Mouse (Mus musculus) testis, adult 2 months (tissue): ENCODE measurements around the gene Gga3. TPM values are rescaled to one million over a fixed set of nuclear protein-coding genes. Genes with fewer than 3 reads are reported as not detected.
A peak's percentile ranks its signal among the peaks of the same experiment; 100 is the strongest.

ENCODE experiments used
- H3K27ac ChIP-seq: fragments of 200-500 bp; 2 replicates; pipeline ENCODE4 v1.5.1; 2012; ENCODE audit warnings: low read depth, low read length; ENCODE audit not compliant: control insufficient read depth, insufficient read depth
- H3K27me3 ChIP-seq: fragments of 200-500 bp; 2 replicates; pipeline ENCODE4 v1.6.1; 2012; ENCODE audit warnings: mild to moderate bottlenecking, low read length, moderate library complexity; ENCODE audit not compliant: control insufficient read depth, insufficient read depth
- H3K36me3 ChIP-seq: fragments of 200-500 bp; 2 replicates; pipeline ENCODE4 v1.6.1; 2012; ENCODE audit warnings: mild to moderate bottlenecking, low read length; ENCODE audit not compliant: control insufficient read depth, insufficient read depth
- H3K4me1 ChIP-seq: fragments of 200-500 bp; 2 replicates; pipeline ENCODE4 v1.6.1; 2012; ENCODE audit warnings: low read length; ENCODE audit not compliant: control insufficient read depth, insufficient read depth
- H3K4me3 ChIP-seq: fragments of 200-500 bp; 2 replicates; pipeline ENCODE4 v1.5.1; 2012; ENCODE audit warnings: low read depth, mild to moderate bottlenecking, low read length, moderate library complexity, mixed read lengths; ENCODE audit not compliant: control insufficient read depth
- CTCF ChIP-seq: fragments of 200-500 bp; IDR thresholded peaks from 2 replicates; pipeline ENCODE4 v1.5.1; 2012; ENCODE audit warnings: low read depth, mild to moderate bottlenecking, inconsistent platforms, low read length, moderate library complexity; ENCODE audit not compliant: control insufficient read depth, insufficient read depth, insufficient replicate concordance
- POLR2A ChIP-seq: fragments of 200-500 bp; IDR thresholded peaks from 2 replicates; pipeline ENCODE4 v1.6.1; 2012; ENCODE audit warnings: low read depth, mild to moderate bottlenecking, inconsistent platforms, low read length, moderate library complexity; ENCODE audit not compliant: control insufficient read depth
- polyA plus RNA-seq: library from polyadenylated mRNA; depleted of rRNA; stranded (reverse); fragments of >200 nt; gene quantifications from 2 replicates; pipeline ENCODE4 v1.2.3, GENCODE M21; 2012

Gga3 gene
- polyA plus RNA-seq, 1 experiment: 19.8 TPM

- H3K36me3 ChIP-seq: no peaks in the 10 kb centered on the region
- no peaks in the 10 kb centered on the region for H3K27me3 ChIP-seq
- H3K4me1 ChIP-seq: peaks cover 2% of the 10 kb centered on the region
- TF ChIP-seq CTCF: peak; percentile 30; the same call in 1 of the 2 replicates
- TF ChIP-seq POLR2A: no peak
- H3K4me3 ChIP-seq: no peak overlapping the region
- H3K27ac ChIP-seq: no peak overlapping the region
Measured at GRCm38 (mm10) chr11:115631505-115631890, 27.6 kb upstream of the Gga3 start.

DNA sequence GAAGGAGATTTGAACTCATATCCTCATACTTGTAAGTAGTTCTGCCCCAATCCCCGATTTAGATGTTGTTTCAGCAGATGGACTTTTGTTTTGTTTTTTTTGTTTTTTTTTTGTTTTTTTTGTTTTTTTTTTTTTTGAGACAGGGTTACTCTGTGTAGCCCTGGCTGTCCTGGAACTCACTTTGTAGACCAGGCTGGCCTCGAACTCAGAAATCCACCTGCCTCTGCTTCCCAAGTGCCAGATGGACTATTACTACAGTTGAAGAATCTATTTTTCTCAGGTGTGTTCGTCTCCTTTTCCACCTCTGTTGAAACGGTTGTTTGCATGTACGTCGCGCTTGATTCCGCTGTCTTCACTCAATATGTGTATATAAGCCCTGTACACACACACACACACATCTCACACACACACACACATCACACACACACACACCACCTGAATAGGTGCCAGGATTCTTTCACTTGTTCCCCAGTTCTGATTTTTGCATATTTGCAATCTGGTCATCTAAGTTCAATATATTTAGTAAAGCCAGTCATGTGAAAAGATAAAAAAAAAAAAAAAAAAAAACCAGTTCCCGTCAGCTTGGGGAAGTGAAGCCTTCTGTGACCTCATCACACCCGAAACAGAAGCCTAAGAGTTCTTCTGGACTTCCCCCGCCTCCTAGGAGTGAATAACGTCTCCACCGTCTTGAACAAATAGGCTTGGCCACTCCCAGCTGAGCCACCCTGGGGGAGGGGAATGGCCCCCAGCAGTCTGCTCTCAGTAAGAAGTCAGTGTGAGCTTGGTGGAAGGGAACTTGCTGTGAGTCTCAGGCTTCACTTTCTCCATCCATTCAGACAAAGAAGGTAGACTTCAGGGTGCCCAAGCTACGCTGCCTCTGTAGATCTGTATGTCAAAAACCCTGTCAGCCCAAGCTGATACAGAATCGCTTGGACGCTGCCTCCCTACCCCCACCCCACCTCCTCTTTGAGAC, 27.0 kb upstream of the Gga3 start:
- Histone ChIP-seq H3K4me3 (no peak overlapping the region), H3K27me3 (no peaks in the 10 kb centered on the region), H3K36me3 (no peaks in the 10 kb centered on the region), H3K4me1 (peaks cover 2% of the 10 kb centered on the region), H3K27ac (no peak overlapping the region)
- TF ChIP-seq CTCF: no peak
- TF ChIP-seq POLR2A: no peak

DNA sequence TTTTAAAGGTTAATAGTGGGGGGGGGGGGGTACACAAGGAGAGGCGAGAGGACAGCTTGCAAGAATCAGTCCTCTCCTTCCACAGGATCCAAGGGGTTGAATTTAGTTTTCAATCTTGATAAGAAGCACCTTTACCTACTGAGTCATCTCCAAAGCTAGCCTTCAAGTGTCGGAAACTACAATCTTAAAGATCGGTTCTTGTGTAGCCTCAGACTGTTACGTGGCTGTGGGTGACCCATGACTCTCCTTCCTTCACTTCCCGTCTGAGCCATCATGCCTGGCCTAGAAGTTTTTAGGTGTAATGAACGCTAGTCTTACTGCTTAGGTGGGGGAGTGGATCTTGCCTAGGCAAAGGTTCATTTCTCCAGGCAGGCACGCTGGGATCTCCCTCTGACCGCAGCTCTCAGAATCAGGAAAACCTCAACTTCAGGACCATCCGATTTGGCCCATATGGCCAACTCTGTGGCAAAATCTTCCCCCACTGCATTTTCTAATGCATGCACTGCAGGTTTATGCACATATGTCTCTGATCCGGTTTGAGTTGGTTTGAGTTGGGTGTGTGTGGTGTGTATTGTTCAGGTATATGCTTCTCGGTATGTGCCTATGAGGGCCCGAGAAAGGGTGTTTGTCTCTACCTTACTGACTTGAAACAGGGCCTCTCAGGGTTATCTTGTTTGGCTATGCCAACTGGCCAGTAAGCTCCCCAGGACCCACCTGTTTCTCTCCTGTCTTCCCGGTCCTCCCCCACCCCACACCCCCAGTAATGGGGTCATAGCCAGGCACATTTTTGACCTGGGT, 26.1 kb upstream of the Gga3 start:
- H3K27me3 ChIP-seq: no peaks in the 10 kb centered on the region
- no peaks in the 10 kb centered on the region for H3K36me3 ChIP-seq
- no peak for TF ChIP-seq CTCF
- TF ChIP-seq POLR2A: no peak
- peaks cover 2% of the 10 kb centered on the region for H3K4me1 ChIP-seq
- H3K27ac ChIP-seq: no peak overlapping the region
- no peak overlapping the region for H3K4me3 ChIP-seq

DNA sequence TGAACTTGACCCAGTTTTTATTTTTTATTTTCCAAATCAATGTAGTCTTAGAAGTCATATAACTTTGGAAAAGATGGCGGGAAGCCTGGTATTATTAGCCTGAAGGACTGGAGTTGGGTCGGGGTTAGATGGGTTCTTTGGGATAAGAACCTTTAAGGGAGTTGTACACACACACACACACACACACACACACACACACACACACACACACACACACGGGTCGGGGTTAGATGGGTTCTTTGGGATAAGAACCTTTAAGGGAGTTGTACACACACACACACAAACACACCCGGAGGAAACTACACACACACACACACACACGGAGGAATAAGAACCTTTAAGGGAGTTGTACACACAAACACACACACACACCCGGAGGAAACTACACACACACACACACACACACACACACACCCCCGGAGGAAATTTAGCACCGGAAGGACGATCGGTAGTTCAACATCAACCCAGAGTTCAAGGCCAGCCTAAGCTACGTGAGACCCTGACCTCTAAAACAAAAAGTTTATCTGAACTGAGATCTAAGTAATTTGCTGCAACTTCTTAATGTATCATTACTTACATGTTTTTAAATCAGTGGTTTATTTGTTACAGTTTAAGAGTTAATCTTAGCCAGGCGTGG, 24.7 kb upstream of the Gga3 start:
- H3K27ac ChIP-seq: no peak overlapping the region
- no peak for TF ChIP-seq POLR2A
- TF ChIP-seq CTCF: no peak
- H3K36me3 ChIP-seq: no peaks in the 10 kb centered on the region
- peak overlapping the region; percentile 90 for H3K4me3 ChIP-seq
- H3K27me3 ChIP-seq: no peaks in the 10 kb centered on the region
- peaks cover 2% of the 10 kb centered on the region; the same call in 1 of the 2 replicates for H3K4me1 ChIP-seq

- H3K36me3 ChIP-seq: no peaks in the 10 kb centered on the region
- H3K27me3 ChIP-seq: no peaks in the 10 kb centered on the region
- TF ChIP-seq CTCF (no peak), POLR2A (peak; percentile 83)
- H3K4me3 ChIP-seq: peak within 1 kb of the TSS; percentile 90
- H3K27ac ChIP-seq: peak within 1 kb of the TSS; percentile 86
- peaks cover 2% of the 10 kb centered on the region; the same call in 1 of the 2 replicates for H3K4me1 ChIP-seq
Measured at GRCm38 (mm10) chr11:115627705-115628464, 24.0 kb upstream of the Gga3 start, which contains the start of gene Slc25a19. Gene Slc25a19, minus strand, starts transcription at chr11:115628295.

DNA sequence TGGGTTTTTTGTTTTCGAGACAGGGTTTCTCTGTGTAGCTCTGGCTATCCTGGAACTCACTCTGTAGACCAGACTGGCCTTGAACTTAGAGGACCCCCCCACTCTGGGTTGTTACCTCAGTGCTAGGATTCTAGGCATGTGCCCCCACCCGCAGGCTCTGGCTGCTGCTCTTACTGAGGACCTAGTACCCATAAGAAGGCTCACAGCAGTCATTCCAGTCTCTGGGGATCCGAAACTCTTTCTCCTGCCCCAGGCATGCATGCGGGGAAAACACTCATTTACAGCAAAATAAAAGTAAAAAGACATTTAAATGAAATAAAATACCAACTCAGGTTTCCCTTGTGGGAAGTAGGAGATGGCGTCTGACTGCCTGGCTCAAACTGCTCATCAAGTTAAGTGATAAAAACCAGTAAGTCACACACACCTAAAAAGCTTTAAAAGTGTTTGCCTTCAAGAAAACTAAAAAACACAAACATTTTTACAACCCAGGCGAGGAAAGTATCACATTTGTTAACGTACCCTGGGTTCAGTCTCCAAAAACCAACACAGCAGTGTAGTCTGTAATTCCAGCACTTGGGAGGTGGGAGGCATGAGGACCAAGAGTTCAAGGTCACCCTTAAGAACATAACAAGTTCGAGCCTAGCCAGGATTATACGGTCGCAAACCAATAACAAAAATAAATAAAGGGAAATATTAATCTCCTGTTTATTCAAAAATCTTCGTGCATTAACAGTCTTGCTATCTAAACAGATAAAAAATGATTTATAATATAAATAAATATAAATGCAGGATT, 23.2 kb upstream of the Gga3 start:
- Histone ChIP-seq H3K4me3 (peak overlapping the region; percentile 90), H3K27me3 (no peaks in the 10 kb centered on the region), H3K4me1 (peaks cover 2% of the 10 kb centered on the region; the same call in 1 of the 2 replicates), H3K27ac (no peak overlapping the region), H3K36me3 (no peaks in the 10 kb centered on the region)
- TF ChIP-seq POLR2A (no peak), CTCF (no peak)
